Mouse (Mus musculus): ENCODE measurements at regions not wholly inside any gene's neighbourhood (a gene's known extent, or its start where the extent isn't known, plus 50 kb on each side); places are given as distances from the start of the nearest gene placed in this dataset.

DNA sequence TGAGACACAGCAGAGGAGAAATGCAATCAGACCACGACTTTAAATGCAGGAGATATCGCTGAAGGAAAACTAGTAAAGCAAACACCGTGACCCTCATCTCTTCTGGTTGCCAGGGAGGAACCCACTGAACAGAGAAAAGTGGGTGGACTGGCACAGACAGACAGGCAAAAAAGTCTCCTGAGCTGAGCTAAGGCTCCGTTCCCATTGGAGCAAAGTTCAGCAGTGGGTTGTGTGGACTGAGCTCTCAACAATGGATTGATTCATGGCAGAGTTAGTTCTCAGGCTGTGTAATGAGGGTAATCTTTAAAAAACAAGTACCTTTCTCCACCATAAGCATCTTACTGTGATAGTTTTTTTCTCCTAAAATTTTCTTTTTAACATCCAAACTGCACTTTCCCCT is 454.8 kb downstream of the Gja1 start:
- Histone ChIP-seq H3K9me3 (replicated peaks; ENCODE audit: insufficient read depth, low read length) (no peaks in the 10 kb centered on the region), H3K27me3 (ENCODE audit: control insufficient read depth in 1 of 2, insufficient read depth in 2 of 2, low read length in 2 of 2) (no peaks in the 10 kb centered on the region), H3K36me3 (ENCODE audit: control insufficient read depth in 1 of 2, insufficient read depth in 2 of 2, low read length in 2 of 2) (no peaks in the 10 kb centered on the region), H3K9ac (ENCODE audit: control insufficient read depth, low read depth, low read length, poor library complexity, severe bottlenecking) (no peak overlapping the region), H3K27ac (ENCODE audit: control insufficient read depth, low read depth, low read length) (no peak overlapping the region), H3K4me3 (ENCODE audit: control insufficient read depth in 1 of 2, insufficient read depth in 1 of 2, low read depth in 2 of 2, low read length in 2 of 2) (no peak overlapping the region), H3K79me2 (ENCODE audit: control insufficient read depth, insufficient read depth, low read length, poor library complexity) (no peaks in the 10 kb centered on the region), H3K4me1 (ENCODE audit: control insufficient read depth in 1 of 2, insufficient read depth in 2 of 2, low read length in 2 of 2) (no peaks in the 10 kb centered on the region)
- DNase-seq (ENCODE audit: low read depth, low spot score), result no peak
- TF ChIP-seq MAFK (IDR thresholded peaks at IDR 0.05; ENCODE audit: borderline replicate concordance, low read depth, low read length) (no peak), BHLHE40 (IDR thresholded peaks at IDR 0.05; ENCODE audit: borderline replicate concordance, low read depth, low read length) (no peak), HCFC1 (IDR thresholded peaks at IDR 0.05; ENCODE audit: low read depth, low read length) (no peak), NRF1 (IDR thresholded peaks at IDR 0.05; ENCODE audit: insufficient read depth, low read depth, low read length, poor library complexity, severe bottlenecking) (no peak), MXI1 (IDR thresholded peaks at IDR 0.05; ENCODE audit: low read depth, low read length) (no peak), CTCF (IDR thresholded peaks at IDR 0.05 in 2 of 3, conservative IDR thresholded peaks at IDR 0.05 in 1 of 3; ENCODE audit: control insufficient read depth in 1 of 3, insufficient read depth in 1 of 3, low read depth in 2 of 3, low read length in 3 of 3, poor library complexity in 1 of 3, severe bottlenecking in 1 of 3) (no peak), TBP (IDR thresholded peaks at IDR 0.05; ENCODE audit: low read depth, low read length) (no peak), GATA1 (IDR thresholded peaks at IDR 0.05; ENCODE audit: low read depth, low read length) (no peak), TCF12 (IDR thresholded peaks at IDR 0.05; ENCODE audit: low read depth, low read length) (no peak), RCOR1 (IDR thresholded peaks at IDR 0.05; ENCODE audit: low read depth, low read length) (no peak), NELFE (IDR thresholded peaks at IDR 0.05; ENCODE audit: low read depth, low read length) (no peak), POLR2AphosphoS2 (IDR thresholded peaks at IDR 0.05; ENCODE audit: low read length) (no peak), MYB (IDR thresholded peaks at IDR 0.05; ENCODE audit: low read depth, low read length) (no peak), POLR2AphosphoS5 (IDR thresholded peaks at IDR 0.05; ENCODE audit: borderline replicate concordance, low read depth, low read length) (no peak), ZNF384 (IDR thresholded peaks at IDR 0.05; ENCODE audit: low read depth, low read length) (no peak), POLR2A (IDR thresholded peaks at IDR 0.05; ENCODE audit: control insufficient read depth in 1 of 2, insufficient read depth in 1 of 2, low read depth in 1 of 2, low read length in 2 of 2, poor library complexity in 1 of 2) (no peak)

DNA sequence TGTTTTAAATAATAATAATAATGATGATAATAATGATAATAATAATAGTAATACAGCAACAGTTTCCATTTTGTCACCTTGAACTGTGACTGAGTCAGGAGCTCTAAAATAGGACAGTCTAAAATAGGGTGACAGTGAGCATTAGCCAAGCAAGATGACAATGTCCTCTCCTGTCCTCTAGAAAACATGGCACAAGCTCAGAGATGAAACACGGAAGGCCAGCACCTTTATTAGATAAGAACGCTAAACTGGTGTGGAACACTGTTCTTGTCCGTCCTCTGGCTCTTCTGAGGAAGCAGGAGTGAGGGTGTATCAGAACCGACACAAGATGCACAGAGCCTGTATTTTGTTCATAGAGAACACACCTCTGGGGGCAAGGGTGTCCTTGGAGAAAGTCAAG is 459.0 kb downstream of the Gja1 start:
- no peaks in the 10 kb centered on the region for H3K27me3 ChIP-seq (ENCODE audit: control insufficient read depth in 1 of 2, insufficient read depth in 2 of 2, low read length in 2 of 2)

More for the DNA sequence above, 459.0 kb downstream of the Gja1 start:
- H3K9ac ChIP-seq (ENCODE audit: control insufficient read depth, low read depth, low read length, poor library complexity, severe bottlenecking), result no peak overlapping the region
- H3K4me3 ChIP-seq (ENCODE audit: control insufficient read depth in 1 of 2, insufficient read depth in 1 of 2, low read depth in 2 of 2, low read length in 2 of 2), result no peak overlapping the region
- DNase-seq (ENCODE audit: low read depth, low spot score), result no peak
- no peaks in the 10 kb centered on the region for H3K4me1 ChIP-seq (ENCODE audit: control insufficient read depth in 1 of 2, insufficient read depth in 2 of 2, low read length in 2 of 2)
- no peaks in the 10 kb centered on the region for H3K79me2 ChIP-seq (ENCODE audit: control insufficient read depth, insufficient read depth, low read length, poor library complexity)
- TF ChIP-seq ETS1 (IDR thresholded peaks at IDR 0.05; ENCODE audit: low read depth, low read length) (no peak), RCOR1 (IDR thresholded peaks at IDR 0.05; ENCODE audit: low read depth, low read length) (no peak), MXI1 (IDR thresholded peaks at IDR 0.05; ENCODE audit: low read depth, low read length) (no peak), MAFK (IDR thresholded peaks at IDR 0.05; ENCODE audit: borderline replicate concordance, low read depth, low read length) (no peak), E2F4 (IDR thresholded peaks at IDR 0.05; ENCODE audit: borderline replicate concordance, low read depth, low read length) (no peak)
- H3K9me3 ChIP-seq (replicated peaks; ENCODE audit: insufficient read depth, low read length), result no peaks in the 10 kb centered on the region
- no peak overlapping the region for H3K27ac ChIP-seq (ENCODE audit: control insufficient read depth, low read depth, low read length)
- no peaks in the 10 kb centered on the region for H3K36me3 ChIP-seq (ENCODE audit: control insufficient read depth in 1 of 2, insufficient read depth in 2 of 2, low read length in 2 of 2)
